Mouse (Mus musculus) testis, postnatal 14 days (tissue): ENCODE results near the gene Zfp715.
"Not testable (repeated sequence)": the region's sequence is repeated elsewhere in the genome, so short reads cannot be mapped to it uniquely, and the experiment has no call there.

Source experiments
- DNase-seq: peaks from one replicate; pipeline ENCODE4 v3.0.0; 2021; ENCODE audit warnings: low spot score

The Zfp715 gene

DNA sequence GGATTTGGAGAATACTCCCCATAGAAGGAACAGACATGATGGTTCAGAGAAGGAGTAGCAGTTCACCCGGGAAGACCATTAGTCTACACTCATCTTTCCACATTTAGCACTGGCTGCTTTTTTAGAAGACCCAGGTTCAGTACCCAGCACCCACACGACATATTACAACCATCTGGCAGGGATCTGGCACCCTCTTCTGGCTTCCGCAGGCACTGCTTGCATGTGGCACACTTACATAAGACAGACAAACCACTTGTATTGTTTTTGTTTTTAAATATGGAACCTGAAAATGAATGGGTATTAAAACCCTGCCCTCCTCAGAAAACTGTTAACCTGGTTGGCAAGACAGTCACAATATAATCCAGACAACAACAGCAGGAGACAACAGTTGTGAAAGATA is 21.6 kb downstream of the Zfp715 start:
- no peak for DNase-seq

DNA sequence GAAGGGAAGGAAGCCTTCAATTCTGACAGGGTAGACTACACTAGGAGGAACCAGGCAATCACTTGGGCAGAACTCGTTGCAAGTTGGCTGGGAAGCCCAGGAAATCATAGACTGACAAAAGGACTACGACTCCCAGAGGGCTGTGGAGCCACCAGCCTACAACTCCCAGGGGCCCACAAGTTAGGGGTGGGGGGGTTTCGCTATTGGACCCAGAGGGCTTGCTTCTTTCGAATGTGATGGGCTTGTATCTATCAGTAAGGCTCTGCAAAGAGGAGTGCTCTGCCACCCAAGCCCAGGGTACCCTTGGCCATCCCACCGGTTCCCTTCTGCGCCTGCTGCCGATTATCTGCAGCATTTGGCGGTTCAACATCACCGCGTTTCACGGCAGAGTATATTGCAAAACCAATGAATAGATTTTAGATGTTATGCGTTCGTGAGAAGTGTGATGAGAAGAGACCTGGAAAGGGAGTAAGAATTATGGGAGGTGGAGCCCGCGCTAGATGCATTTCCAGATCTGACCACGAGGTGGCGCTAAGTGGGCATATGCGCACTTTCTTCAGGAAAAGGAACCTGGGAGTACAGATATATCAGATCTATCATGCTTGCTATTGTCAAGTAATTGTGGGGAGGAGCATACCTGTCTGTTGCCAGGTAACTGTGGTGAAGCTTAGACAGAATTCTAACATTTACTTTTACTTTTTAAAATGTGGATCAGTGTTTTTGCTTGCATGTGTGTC is 30.1 kb downstream of the Zfp715 start:
- peak; percentile 59 for DNase-seq

DNA sequence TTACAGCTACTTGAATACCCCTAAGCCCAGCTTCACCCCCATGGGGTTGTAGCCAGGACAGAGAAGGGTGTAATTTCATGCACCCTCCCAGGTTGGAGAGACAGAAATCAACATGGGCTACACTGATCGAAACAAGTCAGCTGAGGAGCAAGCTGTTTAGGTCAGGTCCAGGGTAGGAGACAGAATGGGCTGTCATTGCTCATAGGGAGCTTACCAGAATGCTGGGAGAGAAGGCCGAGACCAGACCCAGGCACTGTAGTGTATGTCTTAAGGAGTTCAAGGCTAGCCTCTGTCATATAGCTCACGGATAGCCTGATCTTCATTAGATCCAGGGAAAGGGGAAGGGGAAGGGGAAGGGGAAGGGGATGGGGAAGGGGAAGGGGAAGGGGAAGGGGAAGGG is 30.6 kb downstream of the Zfp715 start:
- no peak for DNase-seq

DNA sequence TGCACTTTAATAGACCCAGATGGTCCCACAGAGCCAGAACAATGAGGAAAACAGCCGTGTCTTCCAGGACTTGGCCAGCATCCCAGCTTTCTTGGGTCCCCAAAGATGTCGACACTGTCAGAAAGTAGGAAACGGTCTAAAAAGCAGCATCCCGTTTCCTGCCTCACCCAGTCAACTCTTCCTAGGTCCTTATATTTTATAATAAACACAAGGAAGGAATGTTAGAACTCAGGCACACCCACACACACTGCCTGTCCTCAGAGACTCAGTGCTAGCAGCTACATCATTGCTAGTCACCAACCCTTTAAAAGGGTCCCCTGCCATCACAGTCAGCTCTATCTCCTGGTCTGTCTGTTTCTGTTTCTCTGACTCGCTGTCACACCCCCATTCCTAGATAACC is 35.7 kb downstream of the Zfp715 start:
- DNase-seq: no peak

DNA sequence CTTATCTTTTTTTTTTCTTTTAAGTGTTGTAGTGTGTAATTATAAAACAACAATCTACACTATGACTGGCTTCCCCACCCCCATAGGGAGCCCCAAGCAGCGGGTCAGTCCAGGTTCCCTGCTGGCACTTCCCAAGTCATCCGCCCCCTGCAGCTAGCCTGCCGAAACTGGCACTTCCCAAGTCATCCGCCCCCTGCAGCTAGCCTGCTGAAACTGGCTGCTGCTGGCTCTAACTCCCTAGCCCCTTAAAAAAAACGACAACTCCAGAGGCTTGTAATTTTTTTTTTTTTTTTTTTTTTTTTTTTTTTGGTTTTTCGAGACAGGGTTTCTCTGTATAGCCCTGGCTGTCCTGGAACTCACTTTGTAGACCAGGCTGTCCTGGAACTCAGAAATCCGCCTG is 36.9 kb downstream of the Zfp715 start:
- DNase-seq: not testable (repeated sequence)

DNA sequence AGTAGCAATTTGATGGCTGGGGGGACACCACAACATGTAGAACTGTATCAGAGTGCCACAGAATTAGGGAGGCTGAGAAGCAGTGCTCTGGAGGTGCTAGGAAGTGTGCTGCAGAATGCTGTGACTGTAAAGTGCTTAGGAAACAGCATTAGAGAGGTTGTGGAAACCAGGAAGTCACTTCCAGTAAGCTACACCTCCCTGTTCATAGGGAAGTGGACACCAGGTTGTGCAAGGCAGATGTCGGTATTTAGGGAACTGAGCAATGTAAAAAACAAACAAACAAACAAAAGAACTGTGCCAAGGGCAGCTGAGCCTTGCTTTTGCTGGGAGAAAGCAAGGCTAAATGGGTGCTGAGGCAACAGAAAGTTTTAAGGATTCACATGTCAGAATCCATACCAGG is 39.6 kb downstream of the Zfp715 start:
- no peak for DNase-seq

DNA sequence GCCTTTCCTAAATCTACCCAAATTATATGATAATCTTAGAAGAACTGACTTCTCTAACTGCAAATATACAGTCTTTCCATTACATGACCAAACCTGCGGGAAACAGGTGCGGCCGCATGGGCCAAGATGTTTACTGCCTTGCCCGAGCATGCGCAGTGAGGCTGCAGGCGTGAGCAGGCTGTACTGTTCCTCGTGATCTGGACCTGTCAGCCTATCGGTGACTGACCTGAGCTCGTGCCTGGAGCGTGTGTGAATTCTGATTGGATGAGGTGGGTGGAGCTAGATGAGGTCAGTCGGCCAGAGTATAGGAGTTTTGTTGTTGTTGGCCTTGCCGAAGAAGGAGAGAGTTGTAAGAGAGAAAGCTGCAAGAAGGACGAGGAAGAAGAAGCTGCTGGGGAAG is 45.7 kb downstream of the Zfp715 start:
- DNase-seq: peak; percentile 71

DNA sequence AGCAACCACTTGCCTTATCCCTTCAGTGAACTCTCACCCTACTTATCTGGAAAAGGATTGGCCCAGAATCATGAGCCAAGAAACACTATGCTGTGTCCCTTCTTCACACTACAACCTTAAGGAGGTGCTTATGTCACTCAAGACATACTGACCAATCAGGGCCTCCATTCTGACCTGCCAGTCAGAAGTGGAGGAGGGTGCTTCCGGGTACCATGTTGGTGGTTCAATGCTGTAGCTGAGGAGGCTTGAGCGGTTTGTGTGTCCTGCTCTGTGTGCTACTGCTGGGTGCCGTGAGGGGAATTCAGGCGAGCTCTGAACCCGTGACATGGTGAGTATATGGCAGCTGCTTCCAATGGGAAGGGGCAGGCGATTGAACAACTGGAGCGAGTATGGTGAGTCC is 59.6 kb downstream of the Zfp715 start:
- peak; percentile 40 for DNase-seq

DNA sequence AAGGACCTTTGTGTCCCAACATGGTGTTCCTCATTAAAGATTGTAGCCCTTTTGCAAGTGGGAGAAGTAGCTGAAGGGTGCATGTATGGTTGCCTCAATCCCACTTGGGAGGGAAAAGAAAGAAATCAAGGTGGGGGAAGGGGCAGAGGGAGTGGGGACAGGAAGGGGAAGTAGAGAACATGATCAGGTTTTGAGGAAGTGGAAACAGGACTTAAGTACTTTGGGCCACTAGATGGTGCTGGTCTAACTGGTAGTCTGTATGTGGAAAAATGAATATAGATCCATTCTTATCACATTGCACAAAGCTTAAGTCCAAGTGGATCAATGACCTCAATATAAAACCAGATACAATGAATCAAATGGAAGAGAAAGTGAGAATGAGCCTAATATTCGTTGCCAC is 62.4 kb downstream of the Zfp715 start:
- DNase-seq: not testable (repeated sequence)
